Mouse (Mus musculus) embryonic fibroblast, embryonic 13.5 days (primary cell): ENCODE results near the gene Arpc3.

ENCODE experiments used
- CTCF ChIP-seq: IDR thresholded peaks from 2 replicates; pipeline ENCODE4 v1.5.1; 2011; ENCODE audit warnings: mild to moderate bottlenecking, control low read depth, low read length, moderate library complexity, borderline replicate concordance; ENCODE audit not compliant: insufficient read depth
- POLR2A ChIP-seq: IDR thresholded peaks from 2 replicates; pipeline ENCODE4 v1.6.1; 2011; ENCODE audit warnings: low read depth, mild to moderate bottlenecking, control low read depth, low read length, moderate library complexity

GRCm38 (mm10) chr5:122379374-122380155, 12.1 kb upstream of the Arpc3 start:
- peak; percentile 96 for TF ChIP-seq CTCF
- no peak for TF ChIP-seq POLR2A
